8 mouse cellular contexts compared by ENCODE assay signal in the genomic region with DNA sequence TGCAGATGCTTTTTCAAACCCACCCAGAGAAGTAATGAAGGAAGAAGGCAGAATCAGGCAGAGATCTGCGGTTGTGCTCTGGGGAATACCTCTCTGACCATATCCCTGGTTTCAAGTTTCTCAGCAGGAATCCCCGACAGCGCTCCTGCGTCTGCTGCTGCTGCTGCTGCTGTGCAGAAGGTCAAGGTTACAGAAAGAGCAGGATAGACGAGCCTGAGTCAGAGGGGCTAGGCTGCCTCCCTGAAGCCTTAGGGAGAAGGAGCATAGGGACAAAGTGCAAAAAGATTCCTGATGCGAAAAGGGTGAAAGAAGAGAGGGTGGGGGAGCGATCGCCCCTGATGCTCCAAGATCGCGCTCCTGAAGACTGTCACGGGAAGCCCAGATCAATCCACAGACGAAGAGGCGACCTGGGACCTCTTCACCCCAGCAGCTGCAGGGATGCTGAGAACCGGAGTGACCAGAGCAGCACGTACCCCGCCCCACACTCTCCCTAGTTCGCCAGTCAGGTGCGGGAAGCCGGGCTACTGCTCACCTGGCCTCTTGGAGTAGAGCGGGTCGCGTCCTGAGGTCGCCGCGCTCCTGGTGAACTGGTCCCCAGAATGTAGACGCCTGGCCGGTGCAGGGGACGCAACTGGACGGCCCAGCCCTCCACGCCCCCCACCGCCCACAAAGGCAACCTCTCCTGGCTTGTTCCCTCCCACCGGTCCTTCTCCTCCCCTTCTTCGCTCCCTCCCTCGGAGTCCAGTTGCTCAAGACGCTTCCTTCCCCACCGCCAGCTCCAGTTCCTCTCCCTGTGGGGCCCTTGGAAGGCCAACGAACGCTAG. TPM values are rescaled to one million over a fixed set of nuclear protein-coding genes. Genes with fewer than 3 reads are reported as not detected.
DNase-seq lines count a peak whose midpoint lies in the region; ATAC-seq and TF ChIP-seq lines count a peak whose summit lies in the region.

A gene (plus strand): TSS at position 780 of the 824 bp plus-strand sequence.

- no peak for TF ChIP-seq EP300 in liver, postnatal 0 days (IDR thresholded peaks at IDR 0.05; ENCODE audit: low read depth)

- peak within 1 kb of the TSS; percentile 60 for H3K4me2 ChIP-seq in liver, postnatal 0 days (ENCODE audit: low read depth, low read length)

- H3K9me3 ChIP-seq in liver, postnatal 0 days (ENCODE audit: low read length), result no peaks in the 10 kb centered on the region

- H3K27ac ChIP-seq in gastrocnemius, adult 2 months, result no peak within 1 kb of the TSS
- H3K27ac ChIP-seq in liver, postnatal 0 days (ENCODE audit: low read depth), result no peak within 1 kb of the TSS

- H3K9ac ChIP-seq in liver, postnatal 0 days (replicated peaks), result no peak within 1 kb of the TSS

- no peaks in the 10 kb centered on the region for H3K36me3 ChIP-seq in liver, postnatal 0 days (replicated peaks; ENCODE audit: insufficient read depth, low read length)

- intact Hi-C loops in gastrocnemius, adult 2 months (cut with DNase I), result no loop called here
- intact Hi-C loops in gastrocnemius, postnatal 14 days (cut with DNase I; ENCODE audit: low total_unique reads), result no loop called here

- peaks cover 46% of the 10 kb centered on the region for H3K27me3 ChIP-seq in liver, postnatal 0 days (ENCODE audit: insufficient read depth, low read length)

- no peak for DNase-seq in gastrocnemius, adult 2 months
- no peak for DNase-seq in gastrocnemius, postnatal 14 days
- DNase-seq in R1 (ENCODE audit: low read depth, low spot score) (peak; percentile 35), adipocyte (ENCODE audit: low spot score) (no peak)
- DNase-seq in liver, postnatal 0 days, result peak; percentile 14
- DNase-seq in Muller cell, postnatal 12 days (ENCODE audit: inconsistent ontology term), result no peak
- DNase-seq in right cerebral cortex, postnatal 4 days, result no peak

- no peak for TF ChIP-seq CTCF in gastrocnemius, adult 2 months (IDR thresholded peaks at IDR 0.05)
- no peak for TF ChIP-seq CTCF in liver, postnatal 0 days (IDR thresholded peaks at IDR 0.05; ENCODE audit: low read depth)

- 10% methylated on average over 31 of the region's 38 CpGs for WGBS in liver, postnatal 0 days (ENCODE audit: insufficient replicate concordance)

- H3K4me3 ChIP-seq in gastrocnemius, adult 2 months, result peak within 1 kb of the TSS; percentile 57
- H3K4me3 ChIP-seq in liver, postnatal 0 days (ENCODE audit: low read depth, low read length), result peak within 1 kb of the TSS; percentile 30

- peak; percentile 12 to 67; a peak in 1 of 4 replicates for ATAC-seq in hematopoietic stem cell, adult 5-6 weeks (replicated peaks in 1 of 2; ENCODE audit: insufficient read depth in 1 of 2, low FRiP score in 2 of 2, low TSS enrichment in 1 of 2, low read depth in 1 of 2, poor library complexity in 2 of 2, severe bottlenecking in 2 of 2)
- no peak for ATAC-seq in liver, postnatal 0 days

- 0 out of 2 replicates have a peak, but pooled peaks cover 4% of the 10 kb centered on the region for H3K4me1 ChIP-seq in liver, postnatal 0 days (ENCODE audit: insufficient read depth)

RNA-seq across cellular contexts. Expression of the gene that starts here (rescaled TPM):
- not detected for total RNA-seq in gastrocnemius, adult 2 months (2021)
- not detected for total RNA-seq in gastrocnemius, postnatal 14 days (2021)
- total RNA-seq in hematopoietic stem cell, adult 5-6 weeks (2017), result not detected in 2 replicates
- polyA plus RNA-seq in liver, postnatal 0 days (2015; fragmentation: Nextera tagmentation; extraction: Ambion mirVana), result 0.11 TPM in 1 of 2 replicates, not detected in the other

Comparison
In these comparisons a context has a peak if more than half of its experiments do, and no peak if none do; other contexts are left out.
1. Peak in ATAC-seq in hematopoietic stem cell, adult 5-6 weeks; RNA of the gene not detected or under 1 TPM.
2. Peak in DNase-seq, H3K4me3 ChIP-seq and H3K4me2 ChIP-seq in liver, postnatal 0 days; RNA of the gene not detected or under 1 TPM.